Mouse (Mus musculus) Patski (cell line): ENCODE results near the gene Gm21518. TPM values are rescaled to one million over a fixed set of nuclear protein-coding genes. Genes with fewer than 3 reads are reported as not detected.
"Not testable (repeated sequence)": the region's sequence is repeated elsewhere in the genome, so short reads cannot be mapped to it uniquely, and the experiment has no call there.

Experiments
- ATAC-seq: fragments of 100-300 bp; one replicate; pipeline ENCODE4 v1.8.0; 2021
- CTCF ChIA-PET: fragments of 350-600 bp; sonication (Branson Sonifier 250); formaldehyde crosslinking; loops from one replicate; lab custom pipeline; 2022; ENCODE audit warnings: inconsistent platforms; lab: Charles Lee
- POLR2A ChIA-PET: fragments of 350-600 bp; sonication (Branson Sonifier 250); formaldehyde crosslinking; loops from one replicate; lab custom pipeline; 2022; ENCODE audit warnings: antibody characterized with exemption, inconsistent platforms; lab: Charles Lee
- DNase-seq: peaks from one replicate; pipeline ENCODE4 v3.0.0-alpha.2; 2011; ENCODE audit warnings: low read depth, low spot score
- H3K27me3 ChIP-seq: fragments of 371-371 bp; one replicate; pipeline ENCODE4 v1.5.1; 2021
- in situ Hi-C: fragments of 300-500 bp; cut with MboI; formaldehyde crosslinking; loops from 3 replicates; pipeline ENCODE4 v1.11.1; 2018; ENCODE audit warnings: low pct_unique_long_range_greater_than_20kb, mixed read lengths
- polyA plus RNA-seq: library from polyadenylated mRNA; unstranded; gene quantifications from one replicate; pipeline ENCODE4 v1.2.3, GENCODE M21; 2021

Gene Gm21518
- polyA plus RNA-seq: not detected

- DNase-seq, ATAC-seq: not testable (repeated sequence)
Observed at GRCm38 (mm10) chrY:62190566-62190965, at the start of gene Gm21518. TSS of gene Gm21518 (plus strand) at chrY:62190866.

More at GRCm38 (mm10) chrY:62190566-62190965, at the start of gene Gm21518:
- H3K27me3 ChIP-seq, POLR2A ChIA-PET, in situ Hi-C loops, CTCF ChIA-PET: not testable (repeated sequence)
